Mouse (Mus musculus) G1E (cell line): Measurements from ENCODE around the gene Wnk3.

Experiments
- CTCF ChIP-seq: IDR thresholded peaks from 2 replicates; pipeline ENCODE4 v1.5.1; 2012; ENCODE audit warnings: low read depth, low read length, inconsistent platforms, mixed read lengths
- GATA1 ChIP-seq: IDR thresholded peaks from 2 replicates; pipeline ENCODE4 v1.6.1; 2012; ENCODE audit warnings: borderline replicate concordance, low read length, inconsistent platforms, mixed read lengths
- GATA2 ChIP-seq: IDR thresholded peaks from 2 replicates; pipeline ENCODE4 v1.6.1; 2012; ENCODE audit warnings: low read depth, low read length, inconsistent platforms, borderline replicate concordance
- TAL1 ChIP-seq: conservative IDR thresholded peaks from 2 replicates; pipeline ENCODE4 v1.6.1; 2012; ENCODE audit warnings: low read depth, low read length, inconsistent platforms, mixed read lengths

- TF ChIP-seq CTCF (no peak), GATA2 (no peak), TAL1 (no peak), GATA1 (no peak)
Measured at GRCm38 (mm10) chrX:151158414-151158813, 39.5 kb upstream of the Wnk3 start.
